Mouse (Mus musculus) hindlimb bud, embryonic 11.5 days (tissue): ENCODE data around the gene Snrnp40.
A peak's percentile ranks its signal among the peaks of the same experiment; 100 is the strongest.

Experiments
- DNase-seq: peaks from one replicate; pipeline ENCODE4 v3.0.0-alpha.2; 2012; ENCODE audit warnings: low read depth, low spot score; ENCODE audit errors: extremely low spot score

Gene Snrnp40

GRCm38 (mm10) chr4:130359486-130360237 lies at the start of gene Snrnp40, which contains the start of gene Zcchc17:
Snrnp40 (plus strand) TSS chr4:130360132.
Zcchc17 (minus strand) TSS chr4:130359943.
- DNase-seq, result peak; percentile 100

- DNase-seq, result no peak
Measured at GRCm38 (mm10) chr4:130312526-130312925, 47.4 kb upstream of the Snrnp40 start.

DNA sequence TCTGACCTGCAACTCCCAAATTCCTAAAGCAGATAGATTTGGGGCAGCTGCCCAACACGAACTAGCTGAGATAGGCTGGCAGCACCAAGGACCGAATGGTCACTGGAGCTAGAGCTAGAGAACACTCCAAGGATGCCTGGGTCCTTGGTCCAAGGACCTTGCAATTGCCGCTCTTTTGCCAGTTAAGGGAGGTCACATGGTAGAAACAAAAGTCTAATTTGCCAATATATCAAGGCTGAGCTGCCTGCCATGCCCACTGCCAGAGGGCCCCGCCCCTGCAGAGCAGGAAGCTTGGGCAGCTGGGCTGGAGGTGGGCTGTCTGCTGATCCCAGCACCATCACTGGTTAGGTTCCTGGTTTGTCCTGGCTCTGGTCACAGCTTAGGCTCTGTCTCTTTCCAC lies 46.4 kb upstream of the Snrnp40 start:
- DNase-seq, result no peak

DNA sequence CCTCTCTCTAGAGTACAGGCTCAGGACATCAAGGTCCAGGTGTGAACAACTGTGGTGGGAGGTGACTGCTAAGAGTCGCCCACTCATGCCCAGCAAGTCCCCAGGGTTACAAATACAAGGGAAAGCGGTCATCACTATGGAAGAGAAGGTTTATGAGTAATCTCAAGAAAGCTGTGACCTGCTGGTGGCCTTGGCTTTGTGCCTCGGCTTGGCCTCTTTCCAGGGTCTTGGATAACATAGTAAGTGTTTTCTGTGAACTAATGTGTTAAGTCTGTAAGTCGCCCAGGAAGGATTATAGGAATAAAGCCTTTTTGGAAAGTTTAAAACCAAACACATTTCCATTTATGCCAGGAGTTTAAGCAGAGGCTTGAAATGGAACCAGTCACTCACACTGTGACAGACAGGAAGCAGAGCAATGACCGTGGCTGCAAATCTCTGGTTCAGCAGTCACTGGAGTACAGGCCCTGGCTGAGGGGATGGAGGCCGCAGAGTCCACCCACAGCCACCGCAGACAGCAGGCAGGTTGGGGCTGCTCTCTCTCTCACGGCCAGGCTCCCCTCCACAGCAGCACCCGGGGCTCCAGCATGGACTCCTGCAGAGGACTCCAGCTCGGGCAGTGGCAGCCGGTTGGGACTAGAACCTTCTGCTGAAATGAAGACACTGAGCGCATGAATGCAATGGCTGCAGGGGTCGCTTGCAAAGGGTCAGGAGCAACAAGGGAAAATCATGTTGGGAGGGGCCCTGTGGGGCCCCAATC lies 44.0 kb upstream of the Snrnp40 start:
- no peak for DNase-seq

DNA sequence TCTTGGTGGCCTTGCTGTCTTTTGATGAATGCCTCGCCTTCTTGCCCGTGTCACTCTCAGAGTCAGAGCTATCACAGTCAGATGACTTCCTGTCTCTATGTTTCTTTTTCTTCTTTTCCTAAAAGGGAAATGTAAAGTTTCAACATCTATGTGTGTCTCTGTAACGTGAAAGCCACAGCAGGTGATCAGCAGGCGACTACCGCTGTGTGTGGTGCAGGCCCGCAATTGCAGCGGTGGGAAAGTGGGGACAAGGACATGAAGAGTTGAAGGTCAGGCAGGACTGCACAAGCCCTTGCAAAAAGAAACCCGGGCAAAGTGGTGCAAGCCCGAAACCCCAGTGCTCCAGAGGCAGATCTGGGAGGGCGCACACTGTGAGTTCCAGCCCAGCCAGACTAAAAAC lies 43.2 kb upstream of the Snrnp40 start:
- no peak for DNase-seq

GRCm38 (mm10) chr4:130318122-130318521 lies 41.8 kb upstream of the Snrnp40 start:
- no peak for DNase-seq

DNA sequence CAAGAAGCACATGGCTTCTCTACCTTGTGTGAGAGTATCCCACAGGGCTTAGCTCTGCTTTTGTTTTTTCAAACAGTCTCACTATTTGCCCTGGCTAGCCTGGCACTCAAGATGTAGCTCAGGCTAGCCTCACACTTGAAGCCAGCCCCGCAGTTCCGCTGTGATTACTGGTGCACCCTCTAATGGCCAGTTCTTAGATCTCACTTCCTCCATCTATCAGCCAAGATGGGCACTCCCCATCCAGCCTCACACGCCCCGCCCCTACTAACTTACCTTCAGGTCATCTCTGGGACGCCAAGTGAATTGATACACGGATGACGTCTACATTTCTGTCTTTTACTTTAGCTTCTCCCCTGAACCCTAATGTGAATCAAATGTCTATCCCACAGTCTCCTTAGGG lies 40.4 kb upstream of the Snrnp40 start:
- DNase-seq, result no peak

DNA sequence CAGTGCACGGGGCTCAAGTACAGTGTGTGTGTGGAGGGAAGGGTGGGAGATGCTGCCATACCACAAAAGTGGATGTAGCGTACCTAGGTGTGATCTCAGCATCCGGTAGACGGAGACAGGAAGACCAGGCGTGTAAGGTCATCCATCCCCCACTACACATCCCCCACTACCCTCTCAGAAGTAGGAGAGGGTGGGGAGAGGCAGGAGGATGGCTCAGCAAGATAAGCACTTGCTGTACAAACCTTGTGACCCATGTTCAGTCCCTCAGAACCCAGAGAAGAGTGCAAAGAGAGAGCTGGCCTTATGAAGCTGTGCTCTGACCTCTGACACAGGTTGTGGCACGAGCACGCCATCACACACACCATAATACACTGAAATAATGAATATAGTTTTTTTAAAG lies 38.3 kb upstream of the Snrnp40 start:
- DNase-seq, result no peak

- DNase-seq, result no peak
Measured at GRCm38 (mm10) chr4:130322567-130322966, 37.4 kb upstream of the Snrnp40 start.

DNA sequence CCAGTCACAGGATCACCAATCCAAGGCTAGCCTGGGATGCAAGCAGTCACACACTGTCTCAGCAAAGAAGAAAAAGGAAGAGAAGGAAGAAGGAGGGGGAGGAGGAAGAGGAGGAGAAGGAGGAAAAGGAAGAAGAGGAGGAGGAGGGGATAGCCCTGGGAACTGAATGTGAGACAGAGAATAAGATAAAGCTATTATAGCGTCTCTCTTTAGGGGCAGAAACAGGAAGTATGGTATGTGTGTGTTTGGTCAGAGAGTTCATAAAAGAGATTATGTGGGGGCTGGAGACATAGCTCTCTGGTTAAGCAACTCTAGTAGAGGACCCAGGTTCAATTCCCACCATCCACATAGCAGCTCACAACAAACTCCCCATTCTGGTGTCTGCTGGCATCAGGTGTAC lies 36.8 kb upstream of the Snrnp40 start:
- DNase-seq, result no peak

DNA sequence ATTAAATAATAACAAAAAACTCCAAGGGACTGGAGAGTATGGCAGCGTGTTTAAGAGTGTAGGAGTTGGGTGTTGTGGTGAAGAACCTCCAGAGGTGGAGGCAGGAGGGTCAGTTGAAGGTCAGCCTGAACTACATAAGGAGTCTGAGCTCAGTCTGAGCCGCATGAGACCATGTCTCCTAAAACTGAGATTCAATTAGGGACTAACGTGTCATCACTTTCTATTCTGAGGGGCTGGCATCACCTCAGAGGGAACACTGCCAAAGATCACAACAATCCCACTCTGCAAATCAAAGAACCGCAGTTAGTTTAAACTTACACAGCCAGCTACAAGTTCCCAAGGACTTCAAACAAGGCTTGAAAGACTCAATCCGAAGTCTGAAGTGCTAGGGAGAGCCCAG lies 36.3 kb upstream of the Snrnp40 start:
- no peak for DNase-seq

DNA sequence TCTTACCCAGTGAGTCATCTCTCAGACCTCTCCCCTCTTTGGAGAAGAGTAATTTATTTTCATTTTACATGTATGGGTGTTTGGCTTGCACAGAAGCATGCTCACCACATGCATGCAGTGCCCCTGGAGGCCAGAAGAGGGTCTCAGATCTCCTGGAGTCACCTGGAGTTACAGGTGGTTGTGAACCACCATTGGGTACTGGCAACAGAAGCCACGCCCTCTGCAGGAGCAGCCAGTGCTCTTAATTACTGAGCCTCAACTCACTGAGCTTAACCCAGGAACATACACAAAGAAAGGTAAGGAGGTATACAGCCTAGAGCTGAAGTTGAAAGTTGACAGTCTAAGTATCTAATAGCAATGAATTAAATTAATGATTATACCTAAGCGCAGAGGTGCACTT lies 34.5 kb upstream of the Snrnp40 start:
- no peak for DNase-seq

DNA sequence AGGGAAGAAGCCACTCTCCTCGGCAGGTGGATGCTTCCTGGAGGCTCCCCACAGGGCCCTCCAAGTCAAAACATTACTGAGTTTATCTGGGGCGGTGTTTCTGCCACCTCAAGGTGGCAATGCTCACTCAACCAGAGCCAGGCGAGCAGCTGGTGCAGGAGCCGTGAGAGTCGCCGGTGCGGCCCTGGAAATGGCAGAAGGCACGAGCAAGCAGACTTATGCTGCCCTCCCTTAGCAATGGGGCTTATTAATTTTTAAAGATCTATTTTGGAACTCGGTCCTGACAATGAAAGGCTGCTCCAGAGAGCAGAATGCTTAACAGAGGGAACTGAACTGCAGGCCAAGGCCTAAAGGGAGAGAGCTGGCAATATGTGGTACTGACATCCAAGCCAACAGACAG lies 32.6 kb upstream of the Snrnp40 start:
- DNase-seq, result no peak

GRCm38 (mm10) chr4:130335867-130336266 lies 24.1 kb upstream of the Snrnp40 start:
- no peak for DNase-seq

DNA sequence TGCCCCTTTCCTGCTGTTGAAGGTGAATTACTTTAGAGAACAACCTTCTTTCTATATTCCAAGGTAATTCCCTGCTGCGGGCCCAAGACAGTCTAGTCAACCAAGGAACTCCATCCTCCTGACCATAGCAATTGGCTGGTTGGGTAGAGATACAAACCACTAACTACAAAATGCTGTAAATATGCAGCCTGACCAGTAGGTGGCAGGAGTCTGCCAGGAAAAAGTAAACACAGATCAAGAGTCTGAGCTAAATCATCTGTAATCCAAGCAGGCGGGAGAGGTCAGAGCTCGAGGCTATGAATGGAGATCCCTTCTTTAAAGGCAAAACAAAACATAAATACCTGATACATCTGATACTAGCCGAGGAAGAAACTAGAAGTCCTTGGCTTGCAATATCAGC lies 18.2 kb upstream of the Snrnp40 start:
- DNase-seq, result peak; percentile 42

- DNase-seq, result no peak
Measured at GRCm38 (mm10) chr4:130349666-130350065, 10.3 kb upstream of the Snrnp40 start.

GRCm38 (mm10) chr4:130350690-130351422 lies 9.1 kb upstream of the Snrnp40 start:
- DNase-seq, result no peak

DNA sequence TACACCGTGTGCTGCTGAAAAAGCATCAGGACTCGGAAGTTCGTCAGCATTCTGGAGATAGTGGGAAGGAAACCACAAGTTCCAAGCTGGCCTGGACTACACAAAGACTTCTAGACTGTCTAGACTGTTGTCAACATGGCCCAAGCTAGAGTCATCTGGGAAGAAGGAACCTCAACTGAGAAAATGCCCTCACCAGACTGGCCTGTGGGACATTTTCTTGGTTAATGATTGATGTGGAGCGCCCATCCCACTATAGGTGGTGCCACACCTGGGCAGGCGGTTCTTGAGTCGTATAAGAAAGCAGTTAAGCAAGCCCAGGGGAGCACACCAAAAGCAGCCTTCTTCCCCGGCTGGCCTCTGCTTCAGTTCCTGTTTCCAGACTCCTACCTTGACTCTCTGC lies 7.3 kb upstream of the Snrnp40 start:
- no peak for DNase-seq

DNA sequence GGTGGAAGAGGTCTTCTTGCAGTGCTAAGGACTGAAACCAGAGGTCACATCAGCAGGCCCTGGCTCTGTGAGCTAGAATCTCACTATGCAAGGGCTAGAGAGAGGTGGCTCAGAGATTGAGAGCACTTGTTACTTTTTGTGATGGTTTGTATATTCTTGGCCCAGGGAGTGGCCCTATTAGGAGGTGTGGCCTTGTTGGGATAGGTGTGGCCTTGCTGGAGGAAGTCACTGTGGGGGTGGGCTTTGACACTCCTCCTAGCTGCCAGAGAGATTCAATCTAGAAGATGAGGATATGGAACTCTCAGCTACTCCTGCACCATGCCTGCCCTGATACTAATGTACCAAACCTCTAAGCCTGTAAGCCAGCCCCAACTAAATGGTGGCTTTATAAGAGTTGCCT lies 2.0 kb upstream of the Snrnp40 start:
- DNase-seq, result no peak

- DNase-seq, result no peak
Measured at GRCm38 (mm10) chr4:130360238-130360590, 282 bp downstream of the Snrnp40 start.

DNA sequence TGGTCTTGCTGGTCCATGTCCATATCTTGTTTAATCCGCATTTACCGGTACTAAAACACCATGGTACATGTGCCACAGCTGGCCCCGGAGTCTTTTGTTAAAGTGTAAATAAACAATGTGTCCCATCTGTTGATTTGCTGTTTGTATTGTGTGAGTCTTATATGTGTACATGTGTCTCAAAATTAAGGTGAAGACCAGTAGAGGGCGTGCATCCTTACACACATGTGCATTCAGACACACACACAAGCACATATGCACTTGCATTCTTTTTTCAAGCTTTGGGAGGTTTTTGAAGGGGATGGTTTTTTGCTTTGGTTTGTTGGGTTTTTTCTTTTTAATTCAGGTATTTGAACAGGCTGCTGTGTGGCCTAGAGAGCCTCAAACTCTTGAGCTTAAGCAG lies 16.7 kb downstream of the Snrnp40 start:
- DNase-seq, result no peak

GRCm38 (mm10) chr4:130377500-130377899 lies 17.6 kb downstream of the Snrnp40 start:
- no peak for DNase-seq
